Mouse (Mus musculus): ENCODE measurements around the gene Sox8. TPM values are rescaled to one million over a fixed set of nuclear protein-coding genes. Genes with fewer than 3 reads are reported as not detected.

The Sox8 gene
- polyA plus RNA-seq, 1 experiment from 2014 or later: 0.70 TPM

DNA sequence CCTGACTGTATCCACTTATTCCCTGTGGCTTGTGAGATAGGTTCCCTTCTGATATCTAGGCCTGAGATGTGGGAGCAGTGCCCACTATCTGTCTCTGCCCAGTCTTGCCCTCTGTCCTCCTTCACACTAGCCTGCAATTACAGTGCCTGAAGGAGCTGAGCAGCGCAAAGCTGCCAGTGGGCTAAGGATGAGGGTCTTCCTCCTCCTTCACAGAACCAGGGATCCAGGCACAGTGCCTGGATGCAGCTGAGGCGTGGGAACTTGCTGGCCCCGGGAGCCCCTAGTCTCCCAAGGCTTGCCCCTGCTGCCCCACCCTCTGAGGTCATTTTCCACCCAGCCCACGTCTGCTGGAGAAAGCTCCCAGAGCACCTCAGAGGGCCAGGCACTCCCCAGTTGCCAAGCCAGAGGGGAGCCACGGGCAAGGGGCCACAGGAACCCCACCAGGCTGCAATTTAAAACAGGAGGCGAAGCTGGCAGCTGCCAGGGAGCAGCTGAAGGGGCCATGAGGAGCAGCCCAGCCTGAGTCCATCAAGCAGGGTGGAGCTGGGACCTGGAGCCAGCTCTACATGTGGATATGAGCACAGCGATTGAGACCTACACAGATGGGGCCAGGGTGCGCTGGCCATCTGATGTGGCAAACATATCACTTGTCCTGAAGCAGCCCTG is 40.0 kb downstream of the Sox8 start:
- Histone ChIP-seq H3K36me3 (ENCODE audit: control insufficient read depth, insufficient read depth, low read length) (no peaks in the 10 kb centered on the region), H3K4me1 (ENCODE audit: control insufficient read depth in 2 of 2, insufficient read depth in 2 of 2, low read length in 2 of 2) (0 out of 4 replicates have a peak, but pooled peaks cover 0 to 4% of the 10 kb centered on the region in 2 experiments), H3K9me3 (ENCODE audit: control insufficient read depth, low read length) (no peaks in the 10 kb centered on the region), H3K27me3 (ENCODE audit: control insufficient read depth, insufficient read depth, low read length) (no peaks in the 10 kb centered on the region), H3K4me2 (ENCODE audit: low read length) (no peak overlapping the region), H3K9ac (ENCODE audit: low read length) (no peak overlapping the region), H3K4me3 (ENCODE audit: control insufficient read depth in 1 of 2, insufficient read depth in 1 of 2, low read depth in 1 of 2, low read length in 2 of 2) (no peak overlapping the region), H3K27ac (replicated peaks in 1 of 2; ENCODE audit: control insufficient read depth in 1 of 2, insufficient read depth in 1 of 2, low read depth in 2 of 2, low read length in 2 of 2) (no peak overlapping the region)
- 60% methylated on average over 8 of the region's 8 CpGs for WGBS
- no peak for ATAC-seq (ENCODE audit: insufficient number of reproducible peaks, insufficient read depth, low FRiP score, low read depth)

GRCm38 (mm10) chr17:25522080-25522479 is 48.4 kb downstream of the Sox8 start:
- Histone ChIP-seq H3K27me3 (ENCODE audit: control insufficient read depth, insufficient read depth, low read length) (no peaks in the 10 kb centered on the region), H3K4me3 (ENCODE audit: control insufficient read depth in 1 of 2, insufficient read depth in 1 of 2, low read depth in 1 of 2, low read length in 2 of 2) (no peak overlapping the region), H3K27ac (replicated peaks in 1 of 2; ENCODE audit: control insufficient read depth in 1 of 2, insufficient read depth in 1 of 2, low read depth in 2 of 2, low read length in 2 of 2) (no peak overlapping the region), H3K9ac (ENCODE audit: low read length) (no peak overlapping the region), H3K4me1 (ENCODE audit: control insufficient read depth in 2 of 2, insufficient read depth in 2 of 2, low read length in 2 of 2) (0 out of 4 replicates have a peak, but pooled peaks cover 0 to 4% of the 10 kb centered on the region in 2 experiments), H3K9me3 (ENCODE audit: control insufficient read depth, low read length) (no peaks in the 10 kb centered on the region), H3K36me3 (ENCODE audit: control insufficient read depth, insufficient read depth, low read length) (no peaks in the 10 kb centered on the region), H3K4me2 (ENCODE audit: low read length) (no peak overlapping the region)
- 83% methylated on average over 12 of the region's 12 CpGs for WGBS
- ATAC-seq (ENCODE audit: insufficient number of reproducible peaks, insufficient read depth, low FRiP score, low read depth): no peak

DNA sequence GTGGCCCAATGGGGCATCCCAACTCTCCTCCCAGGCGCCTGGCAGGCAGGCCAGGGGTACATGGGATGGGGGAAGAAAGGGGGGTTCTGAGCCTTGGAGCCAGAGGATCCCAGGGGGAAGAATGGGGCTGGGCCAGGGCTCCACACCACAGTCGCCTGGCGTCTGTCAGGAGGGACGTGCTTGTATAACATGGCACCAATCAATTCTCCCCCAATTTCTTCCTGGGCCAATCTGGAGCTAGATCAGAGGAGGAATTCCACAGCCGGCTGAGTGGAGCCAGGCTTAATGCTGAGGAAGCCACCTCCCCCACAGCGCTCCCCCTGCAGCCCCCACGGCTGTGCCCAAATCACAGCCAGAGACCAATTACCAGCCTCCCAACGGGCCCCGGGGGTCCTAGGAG is 50.0 kb downstream of the Sox8 start:
- Histone ChIP-seq H3K36me3 (ENCODE audit: control insufficient read depth, insufficient read depth, low read length) (no peaks in the 10 kb centered on the region), H3K27ac (replicated peaks in 1 of 2; ENCODE audit: control insufficient read depth in 1 of 2, insufficient read depth in 1 of 2, low read depth in 2 of 2, low read length in 2 of 2) (no peak overlapping the region), H3K9me3 (ENCODE audit: control insufficient read depth, low read length) (no peaks in the 10 kb centered on the region), H3K4me1 (ENCODE audit: control insufficient read depth in 2 of 2, insufficient read depth in 2 of 2, low read length in 2 of 2) (peaks cover 3 to 5% of the 10 kb centered on the region in 2 experiments; a peak in 1 of 4 replicates), H3K4me3 (ENCODE audit: control insufficient read depth in 1 of 2, insufficient read depth in 1 of 2, low read depth in 1 of 2, low read length in 2 of 2) (no peak overlapping the region), H3K4me2 (ENCODE audit: low read length) (no peak overlapping the region), H3K9ac (ENCODE audit: low read length) (no peak overlapping the region), H3K27me3 (ENCODE audit: control insufficient read depth, insufficient read depth, low read length) (no peaks in the 10 kb centered on the region)
- no peak for ATAC-seq (ENCODE audit: insufficient number of reproducible peaks, insufficient read depth, low FRiP score, low read depth)
- WGBS: 35% methylated on average over 9 of the region's 9 CpGs

DNA sequence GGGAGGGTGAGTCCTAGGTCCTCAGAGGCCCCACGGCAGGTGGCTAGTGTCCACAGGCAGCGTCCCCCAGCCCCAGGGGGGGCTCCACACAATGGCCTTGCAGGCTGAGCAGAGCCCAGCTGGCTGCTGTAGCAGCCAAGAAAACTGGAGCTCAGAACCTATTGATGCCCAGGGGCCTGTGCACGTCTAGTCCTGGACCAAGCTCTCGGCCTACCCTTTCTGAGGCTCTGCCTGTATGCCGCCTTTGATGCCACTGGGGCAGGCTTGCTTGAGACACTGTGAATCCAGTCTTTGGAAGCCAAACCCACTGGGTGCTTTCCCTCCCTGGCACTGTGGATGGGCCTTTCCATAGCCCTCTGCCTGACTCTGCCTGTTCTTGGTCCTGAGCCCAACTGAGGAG is 51.0 kb downstream of the Sox8 start:
- 80% methylated on average over 5 of the region's 5 CpGs for WGBS
- no peak for ATAC-seq (ENCODE audit: insufficient number of reproducible peaks, insufficient read depth, low FRiP score, low read depth)
- no peak overlapping the region for H3K4me2 ChIP-seq (ENCODE audit: low read length)

GRCm38 (mm10) chr17:25518144-25518543 is 52.3 kb downstream of the Sox8 start:
- ATAC-seq (ENCODE audit: insufficient number of reproducible peaks, insufficient read depth, low FRiP score, low read depth): no peak
- Histone ChIP-seq H3K4me3 (ENCODE audit: control insufficient read depth in 1 of 2, insufficient read depth in 1 of 2, low read depth in 1 of 2, low read length in 2 of 2) (no peak overlapping the region), H3K4me1 (ENCODE audit: control insufficient read depth in 2 of 2, insufficient read depth in 2 of 2, low read length in 2 of 2) (peaks cover 3 to 5% of the 10 kb centered on the region in 2 experiments; a peak in 1 of 4 replicates), H3K4me2 (ENCODE audit: low read length) (no peak overlapping the region), H3K9ac (ENCODE audit: low read length) (no peak overlapping the region), H3K36me3 (ENCODE audit: control insufficient read depth, insufficient read depth, low read length) (no peaks in the 10 kb centered on the region), H3K27ac (replicated peaks in 1 of 2; ENCODE audit: control insufficient read depth in 1 of 2, insufficient read depth in 1 of 2, low read depth in 2 of 2, low read length in 2 of 2) (no peak overlapping the region), H3K9me3 (ENCODE audit: control insufficient read depth, low read length) (0 out of 2 replicates have a peak, but pooled peaks cover 4% of the 10 kb centered on the region), H3K27me3 (ENCODE audit: control insufficient read depth, insufficient read depth, low read length) (no peaks in the 10 kb centered on the region)
- WGBS: 88% methylated on average over 17 of the region's 17 CpGs

More for the DNA sequence above, 51.0 kb downstream of the Sox8 start:
- H3K9ac ChIP-seq (ENCODE audit: low read length): no peak overlapping the region
- no peak overlapping the region for H3K4me3 ChIP-seq (ENCODE audit: control insufficient read depth in 1 of 2, insufficient read depth in 1 of 2, low read depth in 1 of 2, low read length in 2 of 2)
- H3K4me1 ChIP-seq (ENCODE audit: control insufficient read depth in 2 of 2, insufficient read depth in 2 of 2, low read length in 2 of 2): peaks cover 3 to 5% of the 10 kb centered on the region in 2 experiments; a peak in 1 of 4 replicates
- no peaks in the 10 kb centered on the region for H3K9me3 ChIP-seq (ENCODE audit: control insufficient read depth, low read length)
- H3K36me3 ChIP-seq (ENCODE audit: control insufficient read depth, insufficient read depth, low read length): no peaks in the 10 kb centered on the region
- no peak overlapping the region for H3K27ac ChIP-seq (replicated peaks in 1 of 2; ENCODE audit: control insufficient read depth in 1 of 2, insufficient read depth in 1 of 2, low read depth in 2 of 2, low read length in 2 of 2)
- no peaks in the 10 kb centered on the region for H3K27me3 ChIP-seq (ENCODE audit: control insufficient read depth, insufficient read depth, low read length)

DNA sequence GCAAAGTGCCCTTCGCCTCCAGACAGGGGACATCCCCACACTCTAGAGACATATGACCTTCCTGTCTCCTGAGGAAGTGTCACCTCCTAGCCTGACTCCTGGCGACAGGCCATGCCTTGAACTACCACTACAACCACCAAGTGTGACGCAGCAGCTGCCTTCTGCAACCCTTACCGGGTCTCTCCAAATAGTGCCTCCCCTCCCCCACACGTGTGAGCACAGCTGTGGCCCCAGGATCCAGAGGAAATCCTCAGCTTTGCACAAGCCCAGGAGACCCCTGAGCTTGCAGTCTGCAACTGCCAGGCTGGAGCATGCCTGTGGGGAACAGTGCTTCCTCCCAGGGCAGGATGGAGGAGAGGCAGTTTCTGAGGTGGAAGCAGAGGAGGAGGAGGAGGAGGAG is 54.2 kb downstream of the Sox8 start:
- Histone ChIP-seq H3K27ac (replicated peaks in 1 of 2; ENCODE audit: control insufficient read depth in 1 of 2, insufficient read depth in 1 of 2, low read depth in 2 of 2, low read length in 2 of 2) (no peak overlapping the region), H3K27me3 (ENCODE audit: control insufficient read depth, insufficient read depth, low read length) (no peaks in the 10 kb centered on the region), H3K4me3 (ENCODE audit: control insufficient read depth in 1 of 2, insufficient read depth in 1 of 2, low read depth in 1 of 2, low read length in 2 of 2) (no peak overlapping the region), H3K4me1 (ENCODE audit: control insufficient read depth in 2 of 2, insufficient read depth in 2 of 2, low read length in 2 of 2) (peaks cover 3 to 5% of the 10 kb centered on the region in 2 experiments; a peak in 1 of 4 replicates), H3K36me3 (ENCODE audit: control insufficient read depth, insufficient read depth, low read length) (no peaks in the 10 kb centered on the region), H3K9ac (ENCODE audit: low read length) (no peak overlapping the region), H3K4me2 (ENCODE audit: low read length) (no peak overlapping the region), H3K9me3 (ENCODE audit: control insufficient read depth, low read length) (0 out of 2 replicates have a peak, but pooled peaks cover 4% of the 10 kb centered on the region)
- no peak for ATAC-seq (ENCODE audit: insufficient number of reproducible peaks, insufficient read depth, low FRiP score, low read depth)
- WGBS: 19% methylated on average over 5 of the region's 5 CpGs

Measured in heart, embryonic 14.5 days (tissue).